Mouse (Mus musculus) megakaryocyte-erythroid progenitor cell, adult 5-6 weeks (primary cell): Measurements from ENCODE around the gene Fam151a. TPM values are rescaled to one million over a fixed set of nuclear protein-coding genes. Genes with fewer than 3 reads are reported as not detected.
"Not testable (repeated sequence)": the region's sequence is repeated elsewhere in the genome, so short reads cannot be mapped to it uniquely, and the experiment has no call there.

Experiments
- ATAC-seq: replicated peaks from 2 replicates; pipeline ENCODE4 v1.8.0; 2016; ENCODE audit warnings: mild to moderate bottlenecking, inconsistent platforms; ENCODE audit not compliant: severe bottlenecking, poor library complexity, low FRiP score, low TSS enrichment
- total RNA-seq, 2 experiments: library from RNA; stranded (forward) in 1 of 2; stranded (reverse) in 1 of 2; fragments of 200-1000, 215-1000 nt in 1 of 2; fragments of >200 nt in 1 of 2; fragmentation: Nextera tagmentation in 1 of 2; gene quantifications; 2 replicates each; pipeline ENCODE4 v1.2.3; 2014 to 2017

Gene Fam151a
- not detected in 2 replicates for total RNA-seq (2014; fragmentation: Nextera tagmentation)
- not detected in 2 replicates for total RNA-seq (2017)

- no peak for ATAC-seq
These were observed at the start of gene Fam151a for GRCm38 (mm10) chr4:106733636-106734035. Gene Fam151a (plus strand): TSS chr4:106733889.

- ATAC-seq = no peak
These were observed 44.9 kb upstream of the Fam151a start for GRCm38 (mm10) chr4:106688636-106689296.

- no peak for ATAC-seq
These were observed 39.8 kb upstream of the Fam151a start for GRCm38 (mm10) chr4:106693841-106694430.

GRCm38 (mm10) chr4:106699989-106700388 lies 33.7 kb upstream of the Fam151a start:
- peak; percentile 84 for ATAC-seq

- ATAC-seq = no peak
These were observed 32.9 kb upstream of the Fam151a start for GRCm38 (mm10) chr4:106700798-106701197.

- ATAC-seq = no peak
These were observed 29.7 kb upstream of the Fam151a start for GRCm38 (mm10) chr4:106703956-106704355.

GRCm38 (mm10) chr4:106704416-106704815 lies 29.3 kb upstream of the Fam151a start:
- ATAC-seq = no peak

- ATAC-seq = no peak
These were observed 28.5 kb upstream of the Fam151a start for GRCm38 (mm10) chr4:106705096-106705665.

- no peak for ATAC-seq
These were observed 25.7 kb upstream of the Fam151a start for GRCm38 (mm10) chr4:106707957-106708356.

- peak; percentile 55; the same call in 1 of the 2 replicates for ATAC-seq
These were observed 25.3 kb upstream of the Fam151a start for GRCm38 (mm10) chr4:106708408-106708807.

- no peak for ATAC-seq
These were observed 20.1 kb upstream of the Fam151a start for GRCm38 (mm10) chr4:106713622-106714021.

- no peak for ATAC-seq
These were observed 13.1 kb upstream of the Fam151a start for GRCm38 (mm10) chr4:106720631-106721030.

- no peak for ATAC-seq
These were observed 2.9 kb upstream of the Fam151a start, which contains the start of gene Mroh7 for GRCm38 (mm10) chr4:106730814-106731213. Gene Mroh7 (minus strand): TSS chr4:106730925.

GRCm38 (mm10) chr4:106736884-106737283 lies 3.2 kb downstream of the Fam151a start:
- not testable (repeated sequence) for ATAC-seq

- ATAC-seq = no peak
These were observed 4.2 kb downstream of the Fam151a start for GRCm38 (mm10) chr4:106737904-106738303.

GRCm38 (mm10) chr4:106745862-106746261 lies 12.2 kb downstream of the Fam151a start:
- ATAC-seq = no peak

- no peak for ATAC-seq
These were observed 13.4 kb downstream of the Fam151a start for GRCm38 (mm10) chr4:106747001-106747580.

GRCm38 (mm10) chr4:106749699-106750098 lies 16.0 kb downstream of the Fam151a start:
- peak; percentile 40; the same call in 1 of the 2 replicates for ATAC-seq

GRCm38 (mm10) chr4:106751726-106752125 lies 18.0 kb downstream of the Fam151a start:
- ATAC-seq = no peak

GRCm38 (mm10) chr4:106764166-106764565 lies 30.5 kb downstream of the Fam151a start:
- no peak for ATAC-seq
